Mouse (Mus musculus): Measurements from ENCODE around the gene Lef1. TPM values are rescaled to one million over a fixed set of nuclear protein-coding genes. Genes with fewer than 3 reads are reported as not detected.
A peak's percentile ranks its signal among the peaks of the same experiment; 100 is the strongest.

Lef1 gene
- total RNA-seq, 2 experiments from 2014 or later: 9.0 to 9.4 TPM

- DNase-seq (ENCODE audit: low spot score in 2 of 2): no peak
Observed at GRCm38 (mm10) chr3:131186193-131186592, 75.9 kb downstream of the Lef1 start.

- DNase-seq (ENCODE audit: low spot score in 2 of 2): no peak
Observed at GRCm38 (mm10) chr3:131190239-131190638, 80.0 kb downstream of the Lef1 start.

GRCm38 (mm10) chr3:131190671-131191367 is 80.5 kb downstream of the Lef1 start:
- no peak for DNase-seq (ENCODE audit: low spot score in 2 of 2)

DNA sequence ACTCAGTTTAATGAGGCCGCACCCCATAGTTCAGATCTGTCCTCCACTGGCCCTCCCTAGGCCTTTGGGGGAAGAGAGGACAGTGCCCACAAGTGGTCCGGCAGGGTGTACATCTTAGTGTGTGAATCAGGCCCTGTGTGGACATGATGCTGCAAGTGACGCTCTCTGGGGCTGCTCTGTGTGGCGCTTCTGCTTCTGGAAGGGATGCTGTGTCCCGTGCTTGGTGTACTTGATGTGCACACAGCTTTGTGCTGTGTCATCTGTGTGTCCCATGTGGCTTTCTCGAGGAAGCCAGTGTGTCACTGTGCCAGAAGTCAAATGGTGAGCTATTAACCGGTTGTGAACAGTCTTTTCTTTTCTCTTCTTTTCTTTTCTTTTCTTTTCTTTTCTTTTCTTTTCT is 81.2 kb downstream of the Lef1 start:
- DNase-seq (ENCODE audit: low spot score in 2 of 2): no peak

GRCm38 (mm10) chr3:131196050-131196449 is 85.8 kb downstream of the Lef1 start:
- DNase-seq (ENCODE audit: low spot score in 2 of 2): no peak

DNA sequence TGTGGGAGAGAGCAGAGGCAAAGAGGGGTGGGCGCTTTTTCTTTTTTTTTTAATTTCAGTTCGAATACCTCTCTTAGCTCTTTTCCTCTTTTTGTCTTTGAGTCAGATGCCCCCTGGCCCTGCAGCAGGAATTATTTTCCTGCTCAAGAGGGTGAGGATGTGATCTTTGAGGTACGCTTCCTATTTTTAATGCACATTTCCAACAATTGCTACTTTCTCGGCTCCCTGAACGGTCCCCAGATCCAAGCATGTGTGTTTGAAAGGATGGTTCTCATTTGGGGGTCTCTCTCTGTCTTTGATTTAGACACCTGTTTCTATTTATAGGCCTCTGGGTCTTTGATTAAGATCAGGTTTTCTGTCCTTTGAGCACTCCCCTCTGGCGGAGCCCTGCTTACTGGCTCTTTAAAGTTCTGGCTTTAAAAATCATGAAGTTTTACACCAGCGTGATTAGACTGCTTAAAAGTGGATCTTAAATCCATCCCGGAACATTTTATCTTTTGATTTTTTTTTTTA is 86.3 kb downstream of the Lef1 start:
- DNase-seq (ENCODE audit: low spot score in 2 of 2): no peak

DNA sequence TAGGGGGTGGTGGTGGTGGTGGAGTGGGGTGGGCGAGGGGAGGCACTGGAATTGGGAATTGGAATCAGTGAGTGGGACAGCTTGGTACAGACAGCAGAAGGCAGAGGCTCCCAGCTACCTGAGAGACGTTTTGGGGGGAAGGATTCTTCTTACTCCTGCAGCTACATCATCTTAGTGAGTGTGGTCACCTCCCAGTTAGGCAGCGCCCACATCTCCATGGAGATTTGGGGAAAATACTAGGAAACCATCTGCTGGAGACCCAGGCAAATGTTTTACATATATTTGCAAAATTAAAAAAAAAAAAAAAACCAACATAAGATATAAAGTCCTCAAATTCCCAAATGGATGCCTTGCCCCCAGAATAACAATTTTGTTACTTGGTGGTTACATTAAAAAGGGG is 88.7 kb downstream of the Lef1 start:
- DNase-seq (ENCODE audit: low spot score in 2 of 2): peak in 1 of 2 experiments; percentile 13

DNA sequence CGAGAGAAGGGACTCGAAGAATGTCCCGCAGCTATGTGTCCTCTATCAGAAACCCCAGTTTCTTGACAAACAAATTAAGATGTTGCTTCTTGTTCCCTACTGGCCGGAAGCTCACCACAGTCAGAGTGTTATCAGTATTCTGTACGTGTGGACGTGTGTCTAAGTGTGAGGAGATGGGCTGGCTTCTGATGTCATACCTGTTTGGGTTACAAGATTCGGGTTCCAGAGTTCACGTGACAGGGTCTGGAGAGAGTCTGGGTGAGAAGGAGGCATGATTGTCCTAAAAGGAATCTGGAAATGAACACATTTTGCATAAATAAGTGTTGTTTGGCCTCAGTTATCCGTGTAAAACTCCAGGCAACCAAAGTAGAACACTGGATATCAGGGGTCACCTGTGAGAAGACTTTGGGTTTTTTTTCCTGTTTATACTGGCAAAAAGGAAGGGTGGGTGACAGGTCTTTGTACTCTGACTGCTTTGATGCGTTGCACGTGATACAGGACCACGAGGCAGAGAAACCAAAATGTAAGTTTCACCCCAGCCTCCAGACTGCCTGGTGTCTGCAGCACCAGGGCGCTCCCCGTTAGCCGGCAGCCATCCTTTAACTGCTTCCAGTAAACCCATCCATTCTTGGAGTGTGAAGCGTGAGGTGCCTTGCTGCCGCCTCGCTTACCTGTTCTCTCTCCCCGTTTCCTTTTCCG is 89.5 kb downstream of the Lef1 start:
- DNase-seq (ENCODE audit: low spot score in 2 of 2): no peak

DNA sequence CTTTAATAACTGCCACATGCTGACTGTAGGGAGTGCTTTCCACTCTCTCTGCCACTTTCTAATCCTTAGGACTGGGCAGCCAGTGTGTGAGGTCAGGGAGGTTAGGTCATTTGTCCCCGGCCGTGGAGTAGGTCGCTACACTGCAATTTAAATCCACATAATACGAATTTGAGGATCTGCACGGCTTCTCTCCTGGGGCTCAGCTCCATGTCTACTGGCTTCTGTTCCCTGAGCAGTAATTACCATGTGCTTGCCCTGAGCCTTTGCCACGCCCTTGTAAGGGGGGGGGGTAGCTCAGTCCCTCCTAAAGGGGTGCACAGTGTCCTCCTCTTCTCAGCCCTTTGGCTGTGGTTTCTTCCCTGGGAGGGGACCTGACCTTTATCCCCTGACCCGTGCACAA is 92.0 kb downstream of the Lef1 start:
- no peak for DNase-seq (ENCODE audit: low spot score in 2 of 2)

GRCm38 (mm10) chr3:131207846-131208245 is 97.6 kb downstream of the Lef1 start:
- DNase-seq (ENCODE audit: low spot score in 2 of 2): no peak

- no peak for DNase-seq (ENCODE audit: low spot score in 2 of 2)
Observed at GRCm38 (mm10) chr3:131208265-131208891, 98.1 kb downstream of the Lef1 start.

DNA sequence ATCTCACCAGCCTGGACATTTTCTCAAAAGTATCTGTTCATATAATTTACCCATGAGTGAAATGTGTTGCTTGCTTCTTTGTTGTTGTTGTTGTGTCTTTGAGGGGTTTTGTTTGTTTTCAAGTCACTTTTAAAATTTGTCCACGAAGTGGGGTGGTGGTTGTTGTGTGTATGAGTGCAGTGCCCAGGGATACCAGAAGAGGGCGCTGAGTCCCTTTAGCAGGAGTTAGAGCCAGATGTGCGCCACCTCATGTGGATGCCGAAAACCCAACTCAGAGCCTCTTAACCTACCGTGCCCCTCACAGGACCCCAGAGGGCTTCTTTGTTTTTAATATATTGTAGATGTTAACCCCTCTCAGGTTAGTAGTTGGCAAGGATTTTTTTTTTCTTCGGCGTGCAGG is 101.9 kb downstream of the Lef1 start:
- DNase-seq (ENCODE audit: low spot score in 2 of 2): no peak

DNA sequence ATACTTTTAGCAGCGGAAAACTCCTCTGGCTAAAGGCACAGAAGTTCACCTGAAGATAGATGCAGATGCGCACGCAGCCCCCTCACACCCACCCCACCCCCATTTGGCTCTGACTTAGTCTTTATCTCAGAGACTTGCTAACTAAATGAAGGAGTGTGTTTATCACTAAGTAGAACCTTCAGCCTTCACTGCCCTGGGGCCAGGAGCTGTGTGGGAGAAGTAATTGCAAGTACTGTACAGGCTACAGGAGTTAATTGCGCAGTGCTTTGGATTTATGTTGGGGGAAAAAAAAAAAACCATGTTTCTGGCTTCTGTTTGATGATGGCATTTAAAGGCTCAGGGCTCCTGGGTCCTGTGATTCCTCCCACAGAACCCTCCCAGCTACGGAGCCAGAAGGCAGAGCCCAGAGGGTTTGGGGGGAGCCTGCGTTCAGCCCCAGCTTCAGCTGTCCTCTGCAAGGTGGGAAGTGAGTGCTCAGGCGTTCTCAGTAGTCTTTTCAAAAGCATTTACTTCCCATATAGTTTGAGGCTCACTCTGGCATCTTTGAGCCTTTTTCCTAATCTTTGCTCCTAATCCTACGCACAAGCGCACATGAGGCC is 103.9 kb downstream of the Lef1 start:
- no peak for DNase-seq (ENCODE audit: low spot score in 2 of 2)

- DNase-seq (ENCODE audit: low spot score in 2 of 2): no peak
Observed at GRCm38 (mm10) chr3:131214841-131215240, 104.6 kb downstream of the Lef1 start.

DNA sequence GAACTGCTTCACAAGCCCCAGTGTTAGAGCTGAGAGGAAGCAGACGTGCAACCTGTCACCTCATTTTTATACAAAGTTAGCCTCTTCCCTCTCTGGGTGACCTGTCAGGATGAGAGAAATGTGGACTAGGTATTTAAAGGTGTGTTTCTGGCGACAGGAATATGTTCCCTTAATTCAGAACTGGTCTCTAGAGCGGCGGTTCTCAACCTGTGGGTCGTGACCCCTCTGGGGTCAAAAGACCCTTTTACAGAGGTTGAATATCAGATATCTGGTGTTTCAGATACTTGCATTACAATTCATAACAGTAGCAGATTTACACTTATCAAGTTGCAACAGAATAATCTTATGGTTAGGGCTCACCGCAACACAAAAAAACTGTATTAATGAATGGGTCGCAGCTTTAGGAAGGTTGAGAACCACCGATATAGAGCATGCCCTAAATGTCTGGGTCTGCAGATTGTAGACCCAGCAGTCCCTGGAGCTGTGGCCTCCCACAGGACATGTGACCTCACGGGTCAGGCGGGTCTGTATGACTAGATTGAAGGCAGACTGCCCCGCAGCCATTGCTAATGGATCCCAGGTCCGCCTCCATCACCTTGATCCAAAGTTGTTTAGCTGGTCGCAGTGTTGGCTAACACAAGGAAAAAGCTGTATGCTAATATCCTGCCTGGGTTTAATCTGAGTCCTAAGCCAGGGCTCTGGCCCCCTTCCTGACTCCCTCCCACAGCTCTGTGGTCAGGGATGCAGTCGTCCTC is 108.5 kb downstream of the Lef1 start:
- no peak for DNase-seq (ENCODE audit: low spot score in 2 of 2)

DNA sequence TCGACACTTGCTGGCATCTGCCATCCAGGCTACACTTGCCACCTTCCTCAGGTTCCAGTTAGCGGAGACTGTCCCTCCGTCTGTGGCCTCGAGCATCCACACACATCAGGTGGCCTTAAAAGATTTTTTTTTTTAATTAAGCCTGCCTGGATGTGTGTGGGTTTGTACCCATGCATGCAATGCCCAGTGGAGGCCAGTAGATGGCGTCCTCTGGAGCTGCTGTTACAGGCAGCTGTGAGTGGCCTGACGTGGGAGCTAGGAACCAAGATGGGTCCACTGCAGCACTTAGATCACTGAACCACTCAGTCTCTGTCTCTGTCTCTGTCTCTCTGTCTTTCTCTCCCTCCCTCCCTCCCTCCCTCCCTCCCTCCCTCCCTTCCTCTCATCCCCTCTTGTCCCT is 117.8 kb downstream of the Lef1 start:
- no peak for DNase-seq (ENCODE audit: low spot score in 2 of 2)

GRCm38 (mm10) chr3:131237061-131237460 is 126.8 kb downstream of the Lef1 start:
- no peak for DNase-seq (ENCODE audit: low spot score in 2 of 2)

DNA sequence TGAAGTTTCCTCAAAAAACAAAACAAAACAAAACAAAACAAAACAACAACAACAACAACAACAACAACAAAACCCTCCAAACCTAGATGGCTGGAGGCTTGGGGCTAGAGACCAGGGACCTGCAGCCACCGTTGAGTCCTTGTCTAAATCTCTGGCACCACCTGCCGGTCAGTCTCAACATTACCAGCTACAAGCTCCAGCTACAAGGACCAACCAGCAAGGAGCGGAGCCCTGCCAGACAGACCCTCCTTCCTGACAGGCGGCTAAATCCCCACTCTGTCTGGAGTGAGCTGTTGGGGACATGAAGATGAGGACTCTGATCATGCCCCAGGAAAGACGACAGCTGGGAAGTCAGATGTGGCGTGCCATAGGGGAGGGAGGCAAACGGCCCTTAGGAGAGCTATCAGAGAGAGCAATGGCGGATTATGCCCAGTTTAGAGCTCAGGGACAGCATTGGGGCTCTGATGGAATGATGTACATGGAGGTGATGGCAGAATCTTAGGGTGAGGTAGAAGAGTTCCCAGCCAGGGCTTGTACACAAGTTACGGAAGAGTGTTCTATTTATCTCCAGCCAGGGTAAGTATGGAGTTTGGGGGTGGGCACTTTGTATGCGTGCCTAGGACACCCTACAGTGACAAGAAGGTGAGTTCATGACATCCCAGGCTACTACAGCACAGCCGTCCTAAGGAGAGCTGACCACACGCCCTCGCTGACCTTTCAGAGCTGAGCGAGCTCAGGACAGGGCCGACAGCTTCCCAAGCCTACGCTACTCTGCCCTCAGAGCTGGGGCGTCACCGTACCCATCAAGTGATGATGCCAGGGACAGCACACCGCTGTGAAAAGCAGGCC is 127.7 kb downstream of the Lef1 start:
- DNase-seq (ENCODE audit: low spot score in 2 of 2): peak; percentile 77 to 85

DNA sequence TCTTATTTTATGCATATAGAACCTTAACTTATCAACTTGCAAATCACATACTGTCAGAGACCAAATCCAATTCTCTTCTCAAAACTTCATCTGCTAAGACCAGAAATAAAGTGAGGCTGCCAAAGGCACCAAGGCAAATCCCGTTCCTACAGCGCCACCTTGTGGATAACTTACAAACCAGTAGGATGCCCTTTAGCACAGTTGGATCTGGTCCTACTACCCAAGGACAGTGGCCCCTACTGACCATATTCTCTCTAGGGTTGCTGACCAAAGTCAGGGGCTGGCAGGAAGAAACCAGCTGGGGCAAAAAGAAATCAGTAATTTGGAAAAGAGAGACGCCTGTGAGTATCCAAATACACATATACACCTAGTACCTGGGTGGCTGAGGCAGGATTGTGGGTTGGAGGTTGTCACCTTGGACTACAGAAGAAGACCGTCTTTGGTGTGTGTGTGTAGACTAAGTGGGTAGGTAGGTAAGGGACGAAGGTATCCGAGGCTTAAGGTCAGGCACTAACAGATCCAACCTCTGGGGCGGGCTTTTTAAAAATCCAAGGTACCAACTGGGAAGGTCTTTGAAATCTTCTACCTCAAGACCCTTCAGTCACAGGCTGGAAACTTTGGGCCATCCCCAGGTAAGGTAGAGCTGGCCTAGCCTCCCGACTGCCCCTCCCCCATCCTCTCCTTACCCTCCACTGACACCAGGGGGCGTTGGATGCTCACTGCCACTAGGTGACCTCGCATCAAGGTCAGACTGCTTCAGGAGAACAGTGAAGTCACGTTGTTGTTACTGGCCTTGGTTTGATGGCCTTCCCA is 135.7 kb downstream of the Lef1 start:
- DNase-seq (ENCODE audit: low spot score in 2 of 2): peak; percentile 59 to 87

All from layer of hippocampus, postnatal 14 days (tissue).